Mouse (Mus musculus): ENCODE results near the gene Dhx36. TPM values are rescaled to one million over a fixed set of nuclear protein-coding genes. Genes with fewer than 3 reads are reported as not detected.

The Dhx36 gene
- total RNA-seq, 4 experiments from 2014 or later = 49.8 to 56.4 (median 53.0) TPM

- DNase-seq (ENCODE audit: low spot score in 2 of 2) = no peak
These were observed 73.1 kb downstream of the Dhx36 start for GRCm38 (mm10) chr3:62433675-62434074.

GRCm38 (mm10) chr3:62418387-62419138 lies 88.2 kb downstream of the Dhx36 start:
- no peak for DNase-seq (ENCODE audit: low spot score in 2 of 2)

Other genes starting within 250 kb of the Dhx36 start
- gene Arhgef26, start 168.7 kb downstream of the Dhx36 start, total RNA-seq (2022) = 10 to 100 TPM; 25.0 to 29.8 (median 27.0) TPM
- gene Gpr149, start 98.1 kb upstream of the Dhx36 start, total RNA-seq (2022) = 1 to 10 TPM; 1.7 to 3.2 (median 2.9) TPM

Data from left cerebral cortex, adult 8-10 months (tissue).